Mouse (Mus musculus): ENCODE results near the gene Lrrc71.

The Lrrc71 gene

DNA sequence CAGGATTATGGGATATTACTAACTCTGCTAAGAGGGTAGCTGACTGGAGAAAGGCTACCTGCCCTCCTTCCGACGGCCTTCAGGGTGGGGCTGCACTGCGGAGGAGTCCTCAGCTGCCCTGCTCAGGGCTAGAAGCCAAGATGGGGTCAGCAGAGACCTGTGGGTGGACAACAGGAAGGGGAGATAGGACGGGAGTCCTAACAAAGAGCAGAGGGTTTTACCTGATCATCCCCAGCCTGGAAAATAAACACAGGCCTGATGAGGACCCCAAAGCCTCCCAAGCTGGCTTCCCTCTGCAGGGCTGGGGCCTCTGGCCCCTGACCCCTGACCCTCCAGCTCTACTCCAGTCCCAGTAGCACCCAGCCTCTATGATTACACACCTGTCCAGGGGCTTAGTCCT is 14.8 kb upstream of the Lrrc71 start:
- DNase-seq = no peak

DNA sequence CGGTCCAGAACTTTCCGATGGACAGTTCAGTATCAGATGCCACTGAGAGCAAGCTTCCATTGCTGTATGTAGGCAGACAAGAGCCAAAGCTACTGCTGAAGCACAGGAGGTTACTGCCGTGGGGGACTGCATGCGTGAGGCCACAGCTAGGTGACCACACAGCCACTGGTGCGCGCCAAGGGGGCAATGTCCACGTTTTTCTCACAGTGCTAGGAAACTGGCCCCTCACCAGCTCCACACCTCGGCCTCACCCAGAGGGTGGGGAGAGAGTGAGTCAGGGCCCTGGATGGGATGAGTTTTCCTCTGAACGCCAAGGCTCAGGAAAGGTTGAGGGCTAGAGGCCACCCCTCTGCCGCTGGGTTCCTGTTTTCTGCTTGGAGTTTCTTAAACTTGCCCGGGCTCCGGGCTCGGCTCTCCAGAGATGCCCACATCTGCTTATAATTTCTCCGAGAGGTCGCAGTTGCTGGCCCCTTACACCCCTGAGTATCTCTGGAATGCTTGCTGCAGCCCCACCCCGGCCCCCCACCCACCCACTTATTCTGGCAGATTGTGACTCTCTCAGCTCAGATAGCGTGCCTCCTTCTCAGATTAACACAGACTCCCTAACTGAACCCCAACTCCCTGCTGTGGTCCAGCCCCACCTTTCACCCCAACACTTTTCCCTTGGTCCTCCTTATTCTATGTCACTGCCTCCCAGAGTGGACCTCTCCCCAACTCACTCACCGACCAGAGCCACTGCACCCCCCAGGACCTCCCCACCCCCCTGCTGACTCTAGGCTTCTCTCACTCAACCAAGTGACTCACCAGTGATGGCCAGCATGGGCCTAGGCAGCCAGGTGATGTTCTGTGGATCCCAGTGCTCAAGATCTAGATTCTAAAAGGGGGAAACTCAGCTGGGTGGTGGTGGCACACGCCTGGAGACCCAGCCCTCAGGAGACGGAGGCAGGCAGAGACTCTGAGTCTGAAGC is 13.3 kb upstream of the Lrrc71 start:
- DNase-seq = no peak

DNA sequence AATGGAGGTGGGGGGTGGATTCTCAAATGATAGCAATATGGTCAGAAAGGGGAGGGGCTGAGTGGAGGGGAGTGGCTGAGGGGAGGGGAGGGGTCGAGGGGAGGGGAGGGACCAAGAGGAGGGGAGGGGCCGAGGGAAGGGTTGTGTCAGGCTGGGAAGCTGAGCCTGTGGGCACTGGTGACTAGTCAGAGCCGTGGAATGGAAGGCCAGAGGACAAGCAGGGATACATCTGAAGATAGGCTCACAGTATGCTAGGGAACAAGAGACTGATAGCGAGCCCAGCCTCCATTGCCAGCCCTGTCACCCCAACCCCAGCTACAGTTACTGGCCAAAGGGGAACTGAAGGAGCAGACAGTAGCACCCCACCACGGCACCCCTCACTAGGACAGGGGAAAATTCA is 10.2 kb upstream of the Lrrc71 start:
- DNase-seq = no peak

DNA sequence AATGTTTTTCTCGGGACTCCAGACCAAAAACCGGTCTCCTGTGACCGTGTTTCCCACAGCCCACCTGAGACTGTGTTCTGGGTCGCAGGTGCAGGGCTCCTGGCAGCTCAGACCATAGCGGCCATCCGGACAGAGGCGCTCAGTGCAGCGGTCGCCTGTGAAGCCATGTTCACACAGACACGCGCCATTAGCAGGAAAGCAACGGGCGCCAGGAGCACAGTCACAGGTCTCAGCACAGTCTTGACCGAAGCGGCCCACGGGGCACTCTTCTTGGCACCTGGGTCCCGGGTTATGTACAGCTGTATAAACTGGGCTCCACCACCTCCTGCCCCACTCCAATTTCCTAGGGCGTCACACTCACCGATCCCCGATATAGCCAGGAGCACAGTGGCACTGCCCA is 8.1 kb upstream of the Lrrc71 start:
- no peak for DNase-seq

DNA sequence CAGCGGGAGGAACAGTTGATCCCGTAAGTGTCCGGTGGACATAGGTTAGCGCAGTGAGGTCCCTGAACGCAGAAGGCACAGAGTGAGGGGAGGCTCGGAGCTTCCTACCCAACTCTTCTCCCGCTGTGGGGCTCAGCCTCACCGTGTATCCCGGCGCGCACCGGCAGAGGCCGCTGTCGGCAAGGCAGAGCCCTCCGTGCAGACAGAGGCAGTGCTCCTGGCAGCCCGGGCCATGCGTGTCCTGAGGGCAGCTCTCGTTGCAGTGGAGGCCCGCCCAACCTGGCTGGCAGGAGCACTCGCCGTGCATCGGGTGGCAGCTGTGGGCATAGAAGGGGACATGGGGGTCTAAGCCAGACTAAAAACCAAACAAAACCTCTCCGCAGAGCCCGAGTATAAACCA is 7.5 kb upstream of the Lrrc71 start:
- peak; percentile 78 for DNase-seq

DNA sequence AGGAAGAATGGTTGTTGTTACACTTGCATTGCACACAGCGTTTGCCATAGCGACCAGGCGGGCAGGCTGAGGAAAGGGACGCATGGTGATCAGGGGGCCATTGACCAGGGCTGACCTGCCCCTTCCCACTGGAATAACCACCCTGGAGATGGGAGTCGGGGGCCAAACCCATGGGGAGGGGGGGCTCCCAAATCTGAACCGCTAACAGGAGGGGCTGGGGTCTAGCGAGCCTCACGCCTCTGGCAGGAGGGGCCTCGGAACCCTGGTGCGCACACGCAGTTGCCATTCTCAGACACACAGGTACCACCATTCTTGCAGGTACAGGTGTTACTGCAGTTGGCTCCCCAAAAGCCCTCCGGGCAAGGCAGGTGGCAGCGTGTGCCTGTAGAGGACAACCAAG is 5.4 kb upstream of the Lrrc71 start:
- DNase-seq = no peak

DNA sequence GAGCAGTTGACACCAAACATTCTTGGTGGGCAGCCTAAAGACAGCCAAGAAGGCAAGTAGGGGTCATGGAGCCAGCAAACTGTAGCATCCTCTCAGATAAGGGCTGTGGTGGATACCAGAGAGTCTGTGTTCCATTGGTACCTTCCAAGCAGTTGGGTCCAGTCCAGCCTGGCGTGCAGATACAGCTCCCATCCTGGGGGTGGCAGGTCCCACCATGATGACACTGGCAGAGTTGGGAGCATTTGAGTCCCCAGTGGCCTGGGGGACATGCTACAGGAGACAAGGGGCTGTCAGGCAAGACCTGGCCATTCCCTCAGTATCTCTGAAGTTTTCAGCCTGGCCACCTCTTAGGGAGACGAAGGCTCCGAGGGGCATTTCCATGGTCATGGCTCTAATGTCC is 4.1 kb upstream of the Lrrc71 start:
- no peak for DNase-seq

DNA sequence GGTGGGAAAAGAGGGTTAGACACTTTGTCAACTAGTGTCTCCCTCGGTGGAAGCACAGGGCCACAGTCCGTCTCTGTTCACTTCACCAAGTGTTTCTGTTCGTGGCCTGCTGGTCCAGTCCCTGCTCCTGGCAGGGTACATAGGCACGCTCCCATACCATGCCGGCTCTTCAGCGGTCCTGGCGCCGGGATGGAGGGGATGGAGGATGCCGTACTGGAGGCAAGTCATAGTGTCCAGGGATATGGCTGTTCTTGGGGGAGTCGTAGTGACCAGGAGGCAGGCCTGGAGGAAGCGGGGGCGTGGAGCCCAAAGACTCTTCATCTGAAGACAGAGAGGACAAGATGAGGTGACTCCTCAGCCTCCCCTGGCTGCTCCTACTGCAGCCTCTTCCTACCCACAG is 1.6 kb upstream of the Lrrc71 start:
- DNase-seq = no peak

DNA sequence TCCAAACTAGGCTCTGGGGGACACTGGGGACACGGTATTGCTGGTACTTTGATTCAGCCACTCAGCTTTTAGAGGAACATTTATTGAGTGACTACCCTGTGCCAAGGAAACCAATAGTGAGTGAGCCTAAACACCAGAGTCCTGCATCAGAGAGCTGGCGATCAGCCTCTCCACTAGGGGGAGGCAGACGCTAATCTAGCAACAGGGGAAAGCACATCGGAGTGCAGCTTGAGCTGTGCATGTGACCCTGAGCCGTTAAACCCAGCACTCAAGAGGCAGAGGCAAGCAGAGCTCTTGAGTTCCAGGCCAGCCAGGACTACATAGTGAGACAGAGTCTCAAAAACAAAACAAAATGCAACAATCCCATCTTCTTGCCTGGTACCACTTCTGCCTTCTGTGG is 611 bp upstream of the Lrrc71 start:
- no peak for DNase-seq

DNA sequence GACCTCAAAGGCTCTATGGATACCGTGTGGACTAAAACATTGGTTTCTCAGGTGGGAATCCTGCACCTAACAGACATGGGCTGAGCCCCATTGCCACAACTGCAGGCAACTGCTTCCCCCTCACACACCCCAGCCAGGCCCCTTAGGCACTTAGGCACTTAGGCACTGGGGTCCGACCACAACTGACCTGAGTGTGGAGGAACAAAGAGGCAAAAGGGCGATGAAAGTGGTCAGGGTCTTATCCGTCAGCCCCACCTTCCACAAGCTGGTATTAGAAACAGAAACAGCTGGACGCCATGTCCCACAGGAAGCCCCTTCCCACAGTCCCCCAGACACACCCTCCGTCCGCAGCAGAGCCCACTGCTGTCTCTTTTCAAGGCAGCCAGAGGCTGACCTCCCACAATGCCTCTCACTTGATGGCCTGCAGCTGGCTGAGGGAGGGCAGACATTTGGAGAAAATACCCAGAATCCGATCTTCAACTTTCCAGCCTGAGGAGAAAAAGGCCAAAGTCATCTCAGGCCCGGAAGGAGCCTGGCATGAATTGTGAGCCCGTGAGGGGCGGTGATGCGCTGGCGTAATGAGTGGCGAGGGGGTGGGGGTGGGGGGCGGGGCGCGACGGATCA is 3.3 kb downstream of the Lrrc71 start:
- no peak for DNase-seq

DNA sequence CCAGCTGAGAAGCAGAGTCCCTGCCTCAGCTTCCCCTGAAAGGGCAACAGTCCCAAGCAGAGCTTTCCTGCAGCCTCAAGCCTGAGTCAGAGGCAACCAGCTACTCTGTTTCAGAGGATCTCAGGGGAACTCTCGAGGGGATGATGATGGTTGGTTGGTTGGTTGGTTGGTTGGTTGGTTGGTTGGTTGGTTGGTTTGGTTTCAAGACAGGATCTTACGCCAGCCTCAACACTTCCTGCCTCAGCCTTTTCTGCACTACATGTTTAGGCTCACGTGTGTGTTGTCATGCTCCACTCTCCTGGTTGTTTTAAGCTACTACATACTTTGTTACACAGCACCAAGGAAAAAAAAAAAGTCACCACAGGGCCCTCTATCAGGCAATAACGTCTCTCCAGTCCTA is 4.5 kb downstream of the Lrrc71 start:
- no peak for DNase-seq

DNA sequence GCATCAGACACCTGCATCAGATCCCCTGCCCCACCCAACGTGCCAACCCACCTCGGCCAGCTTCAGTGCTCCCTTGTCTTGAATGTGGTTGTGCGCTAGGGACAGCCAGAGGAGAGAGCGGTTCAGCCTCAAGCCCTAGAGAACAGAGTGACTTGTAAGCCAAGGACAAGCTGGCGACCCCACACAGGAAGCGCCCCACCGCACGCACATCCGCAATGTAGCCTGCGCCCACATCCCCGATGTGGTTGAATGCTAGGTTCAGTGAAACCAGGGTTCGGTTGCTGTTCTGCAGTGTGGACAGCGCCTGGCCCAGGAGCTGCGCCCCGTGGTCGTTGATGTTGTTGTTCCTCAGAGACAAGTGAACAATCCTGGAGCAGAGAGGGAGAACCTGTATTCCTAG is 5.7 kb downstream of the Lrrc71 start:
- no peak for DNase-seq

DNA sequence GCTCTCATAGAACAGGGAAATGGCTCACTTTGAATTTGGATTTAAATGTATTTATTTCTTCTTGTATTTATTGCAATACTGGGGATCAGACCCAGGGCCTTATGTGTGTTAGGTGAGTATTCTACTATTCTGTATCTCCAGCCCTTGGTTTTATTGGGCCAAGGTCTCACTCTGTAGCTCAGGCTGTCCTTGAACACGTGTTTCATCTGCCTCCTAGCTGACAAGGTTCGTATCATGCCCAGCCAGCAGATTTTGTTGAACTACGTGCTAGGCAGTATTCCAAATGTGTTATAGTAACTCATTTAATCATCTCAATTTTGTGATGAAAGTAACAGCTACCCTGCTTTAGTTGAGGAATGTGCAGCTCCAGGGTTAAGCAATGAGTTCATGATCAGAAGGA is 6.4 kb downstream of the Lrrc71 start:
- no peak for DNase-seq

DNA sequence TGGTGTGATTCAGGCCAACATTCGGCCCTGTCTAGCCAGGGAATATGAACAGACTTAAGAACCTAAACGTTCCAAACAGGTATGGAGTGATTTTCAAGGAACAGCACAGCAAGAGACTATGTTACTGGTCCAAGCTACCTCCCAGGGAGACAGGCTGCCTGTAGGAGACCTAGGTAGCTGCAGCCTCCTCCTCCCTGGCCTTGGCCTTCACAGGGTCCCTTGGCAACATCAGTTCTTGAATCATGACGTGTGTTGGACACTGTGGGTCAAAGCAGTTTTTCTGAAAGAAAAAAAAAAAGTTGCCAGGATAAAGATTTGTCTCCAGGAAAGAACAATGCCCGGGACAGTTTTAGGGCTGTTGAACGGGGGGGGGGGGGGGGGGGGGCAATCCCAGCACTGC is 9.5 kb downstream of the Lrrc71 start:
- no peak for DNase-seq

DNA sequence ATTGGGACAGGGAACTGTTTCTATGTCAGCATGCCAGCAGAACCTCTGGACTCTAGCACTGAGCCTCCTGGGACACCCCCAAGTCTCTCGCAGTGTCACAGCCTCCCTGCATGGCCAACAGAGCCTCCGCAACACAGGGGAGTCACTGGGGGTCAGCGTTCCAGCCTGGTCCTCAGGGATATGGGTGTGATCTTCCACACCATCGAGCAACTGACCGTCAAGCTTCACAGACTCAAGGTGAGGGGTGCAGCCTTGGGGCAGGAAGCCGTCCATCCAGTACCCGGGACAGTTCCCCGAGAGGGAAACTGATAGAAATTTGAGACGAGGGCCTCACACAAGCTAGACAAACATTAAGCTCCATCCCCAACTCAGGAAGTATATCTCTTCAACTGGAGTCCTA is 13.1 kb downstream of the Lrrc71 start:
- no peak for DNase-seq

DNA sequence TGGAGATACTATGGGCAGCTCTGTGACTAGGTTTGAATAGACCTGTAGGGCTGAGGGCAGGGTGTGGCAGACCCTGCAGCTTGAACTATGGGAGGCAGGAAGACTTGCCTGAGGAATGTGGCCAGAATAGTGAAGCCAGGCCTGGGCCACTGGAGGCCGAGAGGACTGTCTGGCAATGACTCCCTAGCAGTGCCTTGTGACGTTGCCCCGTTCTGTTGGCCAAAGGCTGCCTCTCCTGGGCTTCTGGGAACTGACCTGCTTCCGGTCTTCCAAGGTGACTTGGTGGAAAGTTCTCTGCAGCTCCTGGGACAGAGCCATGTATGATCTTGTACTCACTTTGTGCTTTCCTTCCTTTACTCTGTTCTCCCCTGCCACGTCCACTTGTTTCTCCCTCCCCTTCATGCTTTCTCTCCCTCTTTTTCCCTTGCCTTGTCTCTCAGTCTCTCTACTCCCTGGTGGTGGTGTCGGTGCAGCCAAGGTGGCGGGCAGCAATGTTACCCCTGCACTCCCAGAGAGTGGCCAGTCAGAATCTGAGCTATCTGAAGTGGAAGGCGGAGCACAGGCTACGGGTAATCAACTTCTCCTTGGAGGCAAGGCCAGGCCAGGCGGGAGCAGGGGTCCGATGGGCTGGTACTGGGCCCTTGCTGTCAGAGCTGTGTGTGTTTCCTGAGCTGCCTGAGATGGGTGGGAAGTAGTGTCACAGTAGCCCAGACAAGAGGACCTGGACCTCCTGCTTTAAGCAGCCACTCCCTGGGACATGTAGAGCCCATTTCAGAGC is 14.3 kb downstream of the Lrrc71 start:
- DNase-seq = no peak

DNA sequence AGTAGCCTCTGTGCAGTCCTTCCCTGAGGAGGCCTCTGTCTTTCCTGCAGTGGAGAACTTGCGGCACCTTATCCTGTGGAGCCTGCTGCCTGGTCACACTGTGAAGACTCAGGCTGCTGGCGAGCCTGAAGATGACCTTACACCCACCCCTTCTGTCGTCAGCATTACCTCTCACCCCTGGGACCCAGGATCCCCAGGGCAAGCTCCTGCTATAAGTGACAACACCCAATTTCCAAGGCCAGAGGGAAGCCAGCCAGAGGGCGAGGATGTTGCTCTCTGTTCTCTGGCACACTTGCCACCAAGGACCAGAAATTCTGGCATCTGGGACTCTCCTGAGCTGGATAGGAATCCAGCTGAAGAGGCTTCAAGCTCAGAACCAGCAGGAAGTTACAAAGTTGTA is 15.3 kb downstream of the Lrrc71 start:
- DNase-seq = no peak

DNA sequence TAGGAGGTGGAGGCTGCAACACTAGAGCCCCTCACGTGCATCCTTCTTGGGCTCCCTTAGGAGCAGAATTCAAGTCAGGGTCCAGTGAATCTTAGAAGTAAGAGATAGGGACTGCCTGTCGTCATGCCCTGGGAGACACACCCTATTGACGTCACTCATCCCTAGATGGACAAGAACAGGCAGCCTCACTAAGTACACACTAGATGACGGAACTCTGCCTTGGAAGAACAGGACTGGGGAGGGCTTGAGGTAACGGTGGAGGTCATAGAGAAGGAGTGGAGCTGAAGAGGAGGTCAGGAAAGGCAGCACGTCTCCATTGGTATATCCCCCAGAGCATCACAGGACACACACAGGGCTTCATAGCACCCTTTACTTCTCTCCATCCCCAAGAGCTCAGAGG is 19.7 kb downstream of the Lrrc71 start:
- DNase-seq = no peak

DNA sequence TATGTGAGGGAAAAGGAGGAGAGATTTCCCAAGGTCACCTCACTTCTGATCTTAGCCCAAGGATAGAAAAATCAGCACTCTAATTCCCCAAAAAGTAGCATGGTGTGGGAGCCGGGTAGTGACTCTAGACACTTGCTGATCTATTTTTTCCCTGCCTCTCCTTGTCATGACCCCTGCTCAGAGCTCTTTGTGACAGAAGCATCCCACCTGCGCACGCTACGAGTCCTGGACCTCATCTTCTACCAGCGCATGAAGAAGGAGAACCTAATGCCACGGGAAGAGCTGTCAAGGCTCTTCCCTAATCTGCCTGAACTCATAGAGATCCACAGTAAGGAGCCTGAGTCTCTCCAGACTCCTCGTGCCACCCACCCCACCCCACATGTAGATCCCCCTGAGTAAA is 22.2 kb downstream of the Lrrc71 start:
- DNase-seq = no peak

DNA sequence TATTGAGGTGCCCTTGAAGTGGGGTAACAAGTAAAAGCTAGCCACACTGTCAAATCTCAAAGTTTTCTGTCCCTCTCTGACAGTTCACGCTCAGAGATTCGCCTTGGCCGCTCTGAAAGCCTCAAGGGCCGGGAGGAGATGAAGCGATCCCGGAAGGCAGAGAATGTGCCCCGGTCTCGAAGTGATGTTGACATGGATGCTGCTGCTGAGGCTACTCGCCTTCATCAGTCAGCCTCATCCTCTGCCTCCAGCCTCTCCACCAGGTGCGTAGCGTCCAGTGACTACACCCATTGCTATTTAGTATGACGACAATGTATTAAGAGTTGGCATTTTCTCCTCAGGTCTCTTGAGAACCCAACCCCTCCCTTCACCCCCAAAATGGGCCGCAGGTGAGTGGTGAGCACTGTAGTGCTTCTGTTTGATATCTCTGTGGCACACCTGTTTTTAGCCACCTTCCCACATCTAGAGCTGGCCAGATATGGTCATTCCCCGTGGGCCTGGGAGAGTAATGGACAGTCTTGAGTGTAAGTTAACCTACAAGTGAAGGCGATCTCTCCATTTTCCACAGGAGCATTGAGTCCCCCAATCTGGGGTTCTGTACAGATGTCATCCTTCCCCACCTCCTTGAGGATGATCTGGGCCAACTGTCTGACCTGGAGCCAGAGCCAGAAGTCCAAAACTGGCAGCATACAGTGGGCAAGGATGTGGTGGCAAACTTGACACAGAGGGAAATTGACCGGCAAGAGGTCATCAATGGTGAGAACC is 22.8 kb downstream of the Lrrc71 start:
- DNase-seq = no peak

DNA sequence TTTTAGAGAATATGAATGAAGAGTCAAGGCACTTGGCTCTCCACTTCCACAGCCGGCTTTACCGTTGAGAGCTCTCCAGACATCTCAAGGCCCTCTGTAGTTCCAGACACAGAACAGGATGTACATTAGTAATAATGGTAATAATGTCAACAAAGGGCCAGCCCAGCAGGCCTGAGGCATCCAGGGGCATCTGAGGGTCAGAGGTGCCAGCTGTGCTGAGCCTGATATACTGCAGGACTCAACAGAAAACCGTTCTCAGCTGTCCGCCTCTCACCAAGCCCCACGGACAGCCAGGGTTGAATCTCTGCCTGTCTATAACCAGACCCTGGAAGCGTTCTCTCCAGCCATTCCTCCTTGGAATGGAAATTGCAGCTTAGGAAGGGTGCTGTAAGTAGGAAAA is 23.9 kb downstream of the Lrrc71 start:
- DNase-seq = no peak

DNA sequence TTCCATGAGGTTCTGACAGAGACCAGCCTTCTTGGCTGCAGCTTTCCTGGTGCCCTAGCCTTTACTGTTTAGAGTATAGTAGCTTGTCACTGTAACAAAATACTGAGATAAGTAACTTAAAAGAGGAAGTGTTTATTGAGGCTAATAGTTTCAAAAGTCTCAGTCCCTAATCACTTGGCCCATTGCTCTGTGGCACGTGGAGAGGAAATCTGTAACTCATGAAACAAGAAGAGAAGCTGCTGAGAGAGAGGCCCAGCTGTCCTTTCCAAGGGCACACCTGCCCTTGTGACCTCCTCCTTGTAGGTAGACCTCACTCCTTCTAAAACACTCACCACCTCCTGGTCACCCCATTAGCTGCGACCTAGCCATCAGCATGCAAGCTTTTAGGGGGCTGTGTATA is 29.9 kb downstream of the Lrrc71 start:
- no peak for DNase-seq

Measured in cerebellum, adult 11-12 months (tissue).